Mouse (Mus musculus): ENCODE data around the gene Ciita. TPM values are rescaled to one million over a fixed set of nuclear protein-coding genes. Genes with fewer than 3 reads are reported as not detected.

The Ciita gene
- total and polyA plus RNA-seq, 3 experiments: 0.11 TPM; not detected in 2

- no peak for TF ChIP-seq GATA2 (IDR thresholded peaks at IDR 0.05; ENCODE audit: borderline replicate concordance, low read depth, low read length)
- TF ChIP-seq TAL1 (conservative IDR thresholded peaks at IDR 0.05; ENCODE audit: low read depth, low read length): no peak
- TF ChIP-seq CTCF (IDR thresholded peaks at IDR 0.05; ENCODE audit: low read depth, low read length): no peak
- no peak for TF ChIP-seq GATA1 (IDR thresholded peaks at IDR 0.05; ENCODE audit: borderline replicate concordance, low read length)
- TF ChIP-seq POLR2AphosphoS5 (IDR thresholded peaks at IDR 0.05; ENCODE audit: insufficient replicate concordance, low read depth, low read length): no peak
- Histone ChIP-seq H3K36me3 (replicated peaks) (no peaks in the 10 kb centered on the region), H3K4me3 (ENCODE audit: low read depth, low read length) (no peak overlapping the region), H3K9me3 (replicated peaks) (no peaks in the 10 kb centered on the region), H3K27me3 (ENCODE audit: insufficient read depth, low read length) (no peaks in the 10 kb centered on the region; the same call in 1 of the 2 replicates), H3K4me1 (ENCODE audit: insufficient read depth, low read depth, low read length) (no peaks in the 10 kb centered on the region)
- ATAC-seq (ENCODE audit: extremely low read depth, insufficient number of reproducible peaks, low FRiP score, poor library complexity, severe bottlenecking): no peak
- no peak for DNase-seq (ENCODE audit: low spot score)
Observed at GRCm38 (mm10) chr16:10475919-10476318, 3.9 kb upstream of the Ciita start.

- Histone ChIP-seq H3K36me3 (replicated peaks) (no peaks in the 10 kb centered on the region), H3K4me1 (ENCODE audit: insufficient read depth, low read depth, low read length) (no peaks in the 10 kb centered on the region), H3K4me3 (ENCODE audit: low read depth, low read length) (no peak overlapping the region), H3K27me3 (ENCODE audit: insufficient read depth, low read length) (no peaks in the 10 kb centered on the region), H3K9me3 (replicated peaks) (no peaks in the 10 kb centered on the region)
- DNase-seq (ENCODE audit: low spot score) (no peak), ATAC-seq (ENCODE audit: extremely low read depth, insufficient number of reproducible peaks, low FRiP score, poor library complexity, severe bottlenecking) (no peak)
- TF ChIP-seq GATA2 (IDR thresholded peaks at IDR 0.05; ENCODE audit: borderline replicate concordance, low read depth, low read length) (no peak), CTCF (IDR thresholded peaks at IDR 0.05; ENCODE audit: low read depth, low read length) (no peak), POLR2AphosphoS5 (IDR thresholded peaks at IDR 0.05; ENCODE audit: insufficient replicate concordance, low read depth, low read length) (no peak), TAL1 (conservative IDR thresholded peaks at IDR 0.05; ENCODE audit: low read depth, low read length) (no peak), GATA1 (IDR thresholded peaks at IDR 0.05; ENCODE audit: borderline replicate concordance, low read length) (no peak)
Observed at GRCm38 (mm10) chr16:10482343-10482742, 2.5 kb downstream of the Ciita start.

- Histone ChIP-seq H3K27me3 (ENCODE audit: insufficient read depth, low read length) (0 out of 2 replicates have a peak, but pooled peaks cover 2% of the 10 kb centered on the region), H3K4me3 (ENCODE audit: low read depth, low read length) (no peak overlapping the region), H3K36me3 (replicated peaks) (no peaks in the 10 kb centered on the region), H3K4me1 (ENCODE audit: insufficient read depth, low read depth, low read length) (no peaks in the 10 kb centered on the region), H3K9me3 (replicated peaks) (no peaks in the 10 kb centered on the region)
- no peak for TF ChIP-seq GATA2 (IDR thresholded peaks at IDR 0.05; ENCODE audit: borderline replicate concordance, low read depth, low read length)
- no peak for ATAC-seq (ENCODE audit: extremely low read depth, insufficient number of reproducible peaks, low FRiP score, poor library complexity, severe bottlenecking)
- DNase-seq (ENCODE audit: low spot score): no peak
Observed at GRCm38 (mm10) chr16:10486993-10487392, 7.1 kb downstream of the Ciita start.

- H3K4me3 ChIP-seq (ENCODE audit: low read depth, low read length): no peak overlapping the region
- H3K27me3 ChIP-seq (ENCODE audit: insufficient read depth, low read length): 0 out of 2 replicates have a peak, but pooled peaks cover 2% of the 10 kb centered on the region
- H3K9me3 ChIP-seq (replicated peaks): no peaks in the 10 kb centered on the region
- ATAC-seq (ENCODE audit: extremely low read depth, insufficient number of reproducible peaks, low FRiP score, poor library complexity, severe bottlenecking) (no peak), DNase-seq (ENCODE audit: low spot score) (no peak)
- no peaks in the 10 kb centered on the region for H3K36me3 ChIP-seq (replicated peaks)
- no peaks in the 10 kb centered on the region for H3K4me1 ChIP-seq (ENCODE audit: insufficient read depth, low read depth, low read length)
- TF ChIP-seq TAL1 (conservative IDR thresholded peaks at IDR 0.05; ENCODE audit: low read depth, low read length): no peak
- no peak for TF ChIP-seq CTCF (IDR thresholded peaks at IDR 0.05; ENCODE audit: low read depth, low read length)
- TF ChIP-seq GATA1 (IDR thresholded peaks at IDR 0.05; ENCODE audit: borderline replicate concordance, low read length): no peak
- no peak for TF ChIP-seq GATA2 (IDR thresholded peaks at IDR 0.05; ENCODE audit: borderline replicate concordance, low read depth, low read length)
- TF ChIP-seq POLR2AphosphoS5 (IDR thresholded peaks at IDR 0.05; ENCODE audit: insufficient replicate concordance, low read depth, low read length): no peak
Observed at GRCm38 (mm10) chr16:10487895-10488493, 8.1 kb downstream of the Ciita start.

GRCm38 (mm10) chr16:10488769-10489481 is 9.1 kb downstream of the Ciita start:
- ATAC-seq (ENCODE audit: extremely low read depth, insufficient number of reproducible peaks, low FRiP score, poor library complexity, severe bottlenecking) (no peak), DNase-seq (ENCODE audit: low spot score) (no peak)
- Histone ChIP-seq H3K4me3 (ENCODE audit: low read depth, low read length) (no peak overlapping the region), H3K27me3 (ENCODE audit: insufficient read depth, low read length) (0 out of 2 replicates have a peak, but pooled peaks cover 2% of the 10 kb centered on the region), H3K36me3 (replicated peaks) (no peaks in the 10 kb centered on the region), H3K4me1 (ENCODE audit: insufficient read depth, low read depth, low read length) (no peaks in the 10 kb centered on the region), H3K9me3 (replicated peaks) (no peaks in the 10 kb centered on the region)
- TF ChIP-seq GATA1 (IDR thresholded peaks at IDR 0.05; ENCODE audit: borderline replicate concordance, low read length): no peak
- no peak for TF ChIP-seq TAL1 (conservative IDR thresholded peaks at IDR 0.05; ENCODE audit: low read depth, low read length)
- TF ChIP-seq CTCF (IDR thresholded peaks at IDR 0.05; ENCODE audit: low read depth, low read length): no peak
- TF ChIP-seq GATA2 (IDR thresholded peaks at IDR 0.05; ENCODE audit: borderline replicate concordance, low read depth, low read length): no peak
- TF ChIP-seq POLR2AphosphoS5 (IDR thresholded peaks at IDR 0.05; ENCODE audit: insufficient replicate concordance, low read depth, low read length): no peak

GRCm38 (mm10) chr16:10489483-10489882 is 9.6 kb downstream of the Ciita start:
- no peak for TF ChIP-seq GATA2 (IDR thresholded peaks at IDR 0.05; ENCODE audit: borderline replicate concordance, low read depth, low read length)
- no peak for TF ChIP-seq POLR2AphosphoS5 (IDR thresholded peaks at IDR 0.05; ENCODE audit: insufficient replicate concordance, low read depth, low read length)
- TF ChIP-seq CTCF (IDR thresholded peaks at IDR 0.05; ENCODE audit: low read depth, low read length): no peak
- no peak for TF ChIP-seq TAL1 (conservative IDR thresholded peaks at IDR 0.05; ENCODE audit: low read depth, low read length)
- no peak for TF ChIP-seq GATA1 (IDR thresholded peaks at IDR 0.05; ENCODE audit: borderline replicate concordance, low read length)
- no peaks in the 10 kb centered on the region for H3K36me3 ChIP-seq (replicated peaks)
- ATAC-seq (ENCODE audit: extremely low read depth, insufficient number of reproducible peaks, low FRiP score, poor library complexity, severe bottlenecking): no peak
- no peaks in the 10 kb centered on the region for H3K4me1 ChIP-seq (ENCODE audit: insufficient read depth, low read depth, low read length)
- DNase-seq (ENCODE audit: low spot score): no peak
- H3K27me3 ChIP-seq (ENCODE audit: insufficient read depth, low read length): 0 out of 2 replicates have a peak, but pooled peaks cover 2% of the 10 kb centered on the region
- H3K9me3 ChIP-seq (replicated peaks): no peaks in the 10 kb centered on the region
- no peak overlapping the region for H3K4me3 ChIP-seq (ENCODE audit: low read depth, low read length)
